Mouse (Mus musculus) T-cell, adult 2 months (primary cell): ENCODE data around the gene Ccr5.
"Not testable (repeated sequence)": the region's sequence is repeated elsewhere in the genome, so short reads cannot be mapped to it uniquely, and the experiment has no call there.

ENCODE experiments used
- DNase-seq: peaks from one replicate; pipeline ENCODE4 v3.0.0; 2022; ENCODE audit warnings: low spot score

Gene Ccr5

DNA sequence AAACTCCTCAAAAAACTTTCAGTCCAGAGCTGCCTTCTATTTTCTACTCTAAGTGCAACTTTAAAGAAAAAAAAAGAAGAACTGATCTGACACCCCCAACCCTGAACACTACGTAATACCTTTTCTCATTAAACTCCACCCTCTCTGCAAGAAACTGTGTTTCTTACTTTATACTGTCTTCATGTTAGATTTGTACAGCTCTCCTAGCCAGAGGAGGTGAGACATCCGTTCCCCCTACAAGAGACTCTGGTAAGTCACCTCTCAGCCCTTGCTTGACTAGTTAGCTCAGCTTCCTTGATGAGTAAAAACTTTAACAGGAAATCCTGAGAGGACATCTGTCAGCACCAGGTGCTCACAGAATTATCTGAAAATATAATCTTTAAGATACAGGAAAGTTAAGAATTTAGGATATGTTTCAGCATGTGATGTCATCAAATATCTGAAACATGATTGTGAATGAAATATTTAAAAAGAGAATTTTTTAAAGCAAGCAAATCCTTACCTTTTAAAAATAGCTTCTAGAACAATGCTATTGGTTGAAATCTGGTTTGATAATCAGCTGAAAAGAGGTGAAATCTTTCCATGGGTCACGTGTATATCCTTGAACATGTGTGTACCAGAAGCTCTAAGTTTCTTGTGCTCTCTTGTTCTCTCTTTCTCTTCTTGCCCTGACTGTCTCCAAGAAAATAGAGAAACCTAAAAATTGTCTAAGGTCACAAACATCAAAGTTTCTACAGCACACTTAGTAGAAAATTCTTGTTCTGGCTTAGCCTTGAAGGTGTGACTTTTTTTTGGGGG, at the start of gene Ccr5:
Gene Ccr5 (plus strand): TSS at position 157 of the 798 bp plus-strand sequence.
- DNase-seq = peak; percentile 55

DNA sequence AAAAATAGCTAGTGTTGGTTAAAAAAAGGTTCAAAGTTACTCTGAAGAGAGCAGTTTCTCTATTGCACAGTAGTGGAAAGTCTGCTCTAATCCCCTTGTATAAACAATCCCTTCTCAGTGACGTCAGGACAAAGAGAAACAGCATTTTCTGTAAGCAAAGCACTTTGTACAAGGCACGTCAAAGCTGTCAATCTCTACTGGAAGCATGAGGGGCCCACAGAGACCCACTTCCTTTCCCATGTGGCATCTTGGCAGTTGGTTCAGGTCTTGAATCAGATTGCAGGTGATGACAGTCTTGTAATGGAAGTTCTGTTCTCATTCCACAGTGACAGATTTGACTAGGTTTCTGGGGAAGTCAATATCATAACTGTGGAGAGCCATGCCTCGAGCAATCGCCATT, 41.5 kb upstream of the Ccr5 start:
- DNase-seq = no peak

DNA sequence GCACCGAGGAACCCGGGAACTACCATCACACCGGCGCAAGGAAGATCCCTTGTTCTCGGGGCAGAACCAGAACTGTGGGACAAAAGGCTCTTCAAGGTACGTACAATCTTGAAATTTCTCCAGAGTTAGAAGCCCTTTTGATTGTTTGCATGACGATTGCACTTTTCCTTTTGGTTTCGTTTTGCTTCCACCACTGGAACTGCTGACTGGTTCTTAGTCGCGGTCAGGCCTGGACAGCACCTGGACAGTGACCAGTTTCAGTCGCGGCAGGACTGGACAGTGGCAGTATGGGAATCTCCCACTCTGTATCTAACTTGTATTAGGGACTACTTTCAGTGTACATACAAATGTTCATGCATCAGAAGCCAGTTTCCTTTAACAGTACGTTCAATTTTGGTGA, 40.9 kb upstream of the Ccr5 start:
- not testable (repeated sequence) for DNase-seq

DNA sequence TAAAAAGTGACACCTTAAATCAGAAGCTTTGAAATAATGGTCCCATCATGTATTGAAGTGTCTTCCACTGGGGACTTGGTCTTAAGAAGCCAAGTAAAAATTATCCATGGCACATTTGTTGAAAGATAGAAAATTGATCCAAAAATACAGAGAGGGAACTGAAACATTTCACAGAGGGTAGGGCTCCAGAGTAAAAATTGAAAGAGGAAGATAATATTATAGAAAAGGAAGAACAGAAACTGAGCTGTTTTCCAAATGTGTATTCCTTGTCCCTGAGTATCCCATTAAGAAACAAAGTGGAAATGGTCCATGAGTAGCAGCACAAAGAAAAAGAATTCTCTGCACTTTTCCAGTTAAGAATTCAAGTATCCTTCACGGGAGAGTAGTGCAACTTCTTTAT, 30.9 kb upstream of the Ccr5 start:
- no peak for DNase-seq

DNA sequence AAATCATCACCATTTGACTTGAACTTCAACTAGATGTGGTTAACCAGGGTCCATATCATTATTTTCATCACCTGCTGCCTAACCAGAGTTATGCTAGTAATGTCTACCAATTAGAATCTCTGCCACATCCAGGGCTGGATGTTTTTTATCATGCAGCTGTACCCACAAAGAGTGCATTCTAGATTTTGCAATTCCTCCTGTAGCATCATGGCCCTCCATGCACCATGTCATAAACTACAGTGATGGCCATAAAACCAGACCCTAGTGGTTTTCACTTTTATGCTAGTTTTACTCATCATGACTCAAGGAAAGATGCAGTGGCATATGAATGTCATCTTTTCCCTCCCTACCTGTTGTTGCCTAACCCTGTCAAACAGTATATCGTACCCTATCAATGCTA, 22.2 kb upstream of the Ccr5 start:
- DNase-seq = no peak

DNA sequence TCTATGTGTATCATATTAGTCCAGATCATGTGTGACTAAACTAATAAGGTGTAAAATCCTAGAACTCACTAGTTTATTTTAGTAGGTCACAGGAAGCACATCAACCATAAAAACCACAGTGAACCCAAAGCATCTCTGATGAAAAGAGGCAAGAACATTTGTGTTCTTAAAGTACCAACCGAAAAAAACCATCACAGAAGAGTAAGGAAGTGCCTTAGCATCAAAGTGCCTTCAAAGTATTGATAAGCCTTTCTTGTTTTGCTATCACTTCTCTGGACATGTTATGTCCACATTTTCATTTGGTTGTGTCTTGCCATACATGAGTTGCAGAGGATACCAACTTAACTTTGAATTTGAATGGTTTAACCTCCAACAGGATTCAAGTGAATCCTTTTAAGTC, 21.0 kb upstream of the Ccr5 start:
- peak; percentile 32 for DNase-seq

DNA sequence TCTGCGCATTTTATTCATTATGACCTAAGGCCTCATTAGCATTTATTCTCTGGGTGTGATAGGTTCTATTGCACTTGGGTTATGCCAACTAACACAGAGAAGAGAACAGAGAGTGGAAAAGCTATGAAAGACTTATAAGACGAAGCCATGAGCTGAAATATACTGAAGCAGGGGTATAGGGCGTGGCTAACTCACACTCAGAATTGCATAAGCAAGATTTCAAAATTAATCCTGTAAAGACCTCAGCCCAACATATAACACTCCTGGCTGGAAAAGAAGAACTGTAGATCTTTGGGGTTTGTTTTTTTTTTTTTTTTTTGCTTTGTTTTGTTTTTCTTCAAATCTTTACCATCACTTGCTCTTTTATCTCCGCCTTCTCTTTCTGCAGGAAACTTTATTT, 19.6 kb upstream of the Ccr5 start, which contains the start of gene Ccr2:
Gene Ccr2 (plus strand): TSS at position 228 of the 400 bp plus-strand sequence.
- DNase-seq = no peak

DNA sequence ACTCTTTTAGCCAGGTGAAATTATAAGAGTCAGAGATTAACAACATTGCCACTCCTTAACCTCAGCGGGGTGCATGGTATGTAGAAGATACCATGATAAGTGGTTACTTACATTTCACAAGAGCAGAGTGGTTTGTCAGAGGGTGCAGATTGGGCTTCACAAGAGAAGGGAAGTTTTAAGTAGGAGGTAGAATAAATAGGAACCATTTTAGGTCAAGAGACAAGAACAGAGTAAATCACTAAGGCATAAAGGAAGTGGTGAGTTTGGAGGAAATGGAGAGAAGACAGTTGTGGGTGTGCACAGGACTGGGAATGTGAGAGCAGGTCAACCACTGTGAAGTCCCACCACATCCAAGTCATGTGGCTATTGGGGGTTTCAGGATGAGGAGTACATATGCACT, 18.1 kb upstream of the Ccr5 start:
- no peak for DNase-seq

DNA sequence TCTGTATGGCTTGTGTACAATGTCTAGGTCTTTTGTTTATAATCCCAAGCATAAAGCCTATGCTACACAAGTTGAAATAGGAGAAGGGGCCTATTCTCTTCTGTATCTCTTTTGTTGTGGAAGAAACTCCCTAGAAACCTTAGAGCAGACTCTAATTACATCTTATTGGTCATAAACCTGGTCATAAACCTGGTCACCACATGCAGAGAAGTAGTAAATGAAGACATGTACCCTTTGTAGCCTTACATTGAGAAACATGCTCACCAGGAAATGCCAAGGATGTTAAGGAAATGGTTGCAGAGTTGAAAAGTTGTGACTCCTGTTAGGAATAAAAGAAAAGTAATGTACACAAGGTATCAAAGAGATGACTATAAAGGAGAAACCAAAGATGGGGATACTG, 16.1 kb upstream of the Ccr5 start:
- no peak for DNase-seq

DNA sequence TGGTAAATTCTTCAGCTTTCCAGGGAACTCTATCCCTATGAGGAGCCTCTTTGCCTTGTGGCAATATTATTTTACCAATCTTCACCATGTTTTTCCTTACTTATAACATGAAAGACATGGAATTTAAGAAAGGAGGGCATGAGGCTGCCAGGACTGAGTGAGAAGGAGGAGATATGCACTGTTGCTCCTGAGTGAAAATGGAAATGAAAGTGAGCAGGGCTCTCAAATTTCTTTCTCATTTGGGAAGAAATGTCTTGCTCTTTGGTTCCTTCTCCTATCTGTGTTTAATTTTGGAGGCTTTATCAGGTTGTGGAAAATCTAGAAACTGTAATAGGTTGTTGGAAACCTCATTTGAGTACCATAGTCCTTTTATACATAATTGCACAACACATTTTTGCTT, 14.1 kb upstream of the Ccr5 start:
- no peak for DNase-seq

DNA sequence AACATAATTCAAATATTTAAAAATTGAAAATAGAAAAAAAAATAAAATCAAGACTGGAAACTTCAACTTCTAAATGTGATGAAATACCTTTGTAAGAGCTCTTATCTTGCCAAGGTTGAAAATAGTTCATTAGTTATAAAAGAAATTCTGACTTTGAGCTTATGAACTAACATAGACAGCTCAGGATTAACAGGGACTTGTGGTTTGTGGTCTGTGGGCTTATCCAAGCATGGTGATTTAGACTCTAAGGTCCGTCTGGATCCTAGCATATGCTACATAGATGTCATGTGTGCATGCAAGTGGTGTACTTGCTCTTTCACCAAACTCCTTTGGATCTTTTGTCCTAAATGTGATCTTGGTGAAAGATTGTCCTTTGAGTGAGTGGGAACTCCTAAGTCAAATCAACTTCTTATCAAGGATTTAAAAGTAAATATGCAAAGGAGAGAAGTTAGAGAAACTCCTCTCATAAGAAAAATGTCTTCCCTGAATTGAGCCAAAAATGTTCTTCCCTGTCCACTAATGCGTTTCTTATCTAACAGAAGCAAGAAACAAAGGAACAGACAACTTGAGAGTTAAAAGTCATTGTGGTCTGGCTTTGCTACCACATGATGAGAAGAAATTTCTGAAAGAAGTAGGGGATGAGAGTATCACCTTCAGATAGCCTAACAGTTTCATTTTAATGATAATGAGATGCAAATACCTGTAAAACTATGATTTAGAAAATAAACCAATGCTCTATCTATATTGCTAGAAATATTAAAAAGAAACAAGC, 12.8 kb upstream of the Ccr5 start:
- no peak for DNase-seq

DNA sequence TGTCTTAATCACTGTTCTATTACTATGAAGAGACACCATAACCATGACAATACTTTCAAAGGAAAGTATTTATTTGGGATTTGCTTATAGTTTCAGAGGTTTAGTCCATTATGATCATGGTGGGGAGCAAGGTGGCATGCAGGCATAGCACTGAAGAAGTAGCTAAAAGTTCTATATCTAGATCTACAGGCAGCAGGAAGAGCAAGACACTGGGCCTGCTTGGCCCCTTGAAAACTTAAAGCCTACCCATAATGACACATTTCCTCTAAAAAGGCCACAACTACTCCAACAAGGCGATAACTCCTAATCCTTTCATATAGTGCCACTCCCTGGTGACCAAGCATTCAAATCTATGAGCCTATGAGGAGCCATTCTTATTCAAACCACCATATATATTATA, 9.3 kb upstream of the Ccr5 start:
- no peak for DNase-seq

DNA sequence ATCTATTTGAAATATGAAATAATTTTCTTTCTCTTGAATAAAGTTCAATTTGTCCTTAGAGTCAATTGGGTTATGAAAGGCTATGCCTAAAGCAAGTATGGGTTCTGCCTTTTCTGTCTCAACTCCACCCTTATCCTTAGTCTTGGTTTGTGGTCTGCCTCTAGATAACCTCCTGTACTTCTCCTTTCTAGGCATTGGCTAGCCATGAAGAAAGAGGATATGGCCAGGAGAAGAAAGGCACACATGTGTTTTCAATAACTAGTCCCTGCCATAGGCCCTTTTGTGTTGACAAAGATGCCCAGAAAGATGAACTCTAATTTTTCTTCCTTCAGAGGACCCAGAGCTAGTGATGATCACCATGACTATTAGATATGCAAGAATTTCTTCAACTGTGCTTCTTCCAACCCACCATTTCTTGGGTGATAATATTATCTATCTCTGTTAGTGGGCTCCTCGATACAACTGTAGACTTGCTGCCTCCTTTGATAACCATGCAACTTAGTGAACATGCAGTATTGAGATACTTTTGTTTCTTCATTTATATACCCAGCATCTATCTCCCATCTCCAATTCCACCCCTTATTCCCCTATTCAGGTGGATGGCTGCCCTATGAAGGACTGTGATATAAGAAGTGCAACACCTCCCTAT, 8.6 kb upstream of the Ccr5 start:
- no peak for DNase-seq

DNA sequence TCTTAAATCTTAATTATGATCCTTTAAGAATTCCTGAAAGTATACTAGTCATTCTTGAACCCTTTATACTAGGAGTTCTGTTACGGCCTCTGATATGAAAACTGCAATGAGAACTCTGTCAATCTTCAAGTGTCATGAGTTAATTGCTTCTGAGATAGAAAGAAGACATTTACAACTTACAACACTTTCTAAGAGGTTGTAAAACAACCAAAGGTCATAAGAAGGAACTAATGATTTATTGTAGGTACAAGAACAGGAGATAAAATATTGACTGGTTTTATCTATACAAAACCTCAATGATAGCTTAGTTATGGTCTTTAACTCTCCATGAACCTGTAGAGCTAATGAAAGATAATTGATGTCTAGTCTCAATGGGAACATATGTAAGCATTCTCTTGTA, 7.6 kb upstream of the Ccr5 start:
- no peak for DNase-seq

DNA sequence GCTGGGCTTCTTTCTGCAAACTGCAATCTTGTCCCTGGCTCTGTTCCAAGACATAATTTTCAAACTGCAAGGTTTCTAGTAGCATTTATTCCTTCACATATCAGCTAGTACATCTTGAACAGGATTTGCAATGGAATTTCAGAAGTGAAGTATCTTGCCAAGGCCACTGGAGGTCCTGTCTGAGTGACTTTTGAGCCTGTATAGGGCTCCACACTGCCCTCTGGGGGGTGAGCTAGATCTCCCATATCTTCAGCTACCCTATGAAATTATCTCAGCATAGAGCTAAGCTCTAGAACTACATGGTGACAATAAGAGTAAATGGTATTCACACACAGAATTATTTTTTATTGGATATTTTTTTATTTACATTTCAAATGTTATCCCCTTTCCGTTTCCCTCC, 2.9 kb upstream of the Ccr5 start:
- DNase-seq = peak; percentile 57

DNA sequence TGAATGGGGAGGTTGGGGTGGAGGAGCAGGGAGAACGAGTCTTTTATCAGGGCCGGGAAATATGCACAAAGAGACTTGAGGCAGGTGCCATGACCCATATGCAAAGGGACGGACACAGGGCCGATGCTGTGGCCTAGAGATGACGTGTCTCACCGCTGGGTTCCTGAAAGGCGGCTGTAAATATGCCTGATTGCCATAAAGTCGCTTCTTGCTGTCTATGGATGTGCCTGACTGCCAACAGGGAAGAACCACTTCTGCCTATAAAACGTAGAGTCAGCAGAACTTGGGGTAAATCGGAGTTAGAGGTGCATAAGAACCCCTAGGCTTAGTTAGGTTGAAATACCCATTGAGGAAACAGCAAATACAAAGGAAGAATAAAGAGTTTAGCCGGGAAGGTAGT, 4.2 kb downstream of the Ccr5 start:
- DNase-seq = no peak

DNA sequence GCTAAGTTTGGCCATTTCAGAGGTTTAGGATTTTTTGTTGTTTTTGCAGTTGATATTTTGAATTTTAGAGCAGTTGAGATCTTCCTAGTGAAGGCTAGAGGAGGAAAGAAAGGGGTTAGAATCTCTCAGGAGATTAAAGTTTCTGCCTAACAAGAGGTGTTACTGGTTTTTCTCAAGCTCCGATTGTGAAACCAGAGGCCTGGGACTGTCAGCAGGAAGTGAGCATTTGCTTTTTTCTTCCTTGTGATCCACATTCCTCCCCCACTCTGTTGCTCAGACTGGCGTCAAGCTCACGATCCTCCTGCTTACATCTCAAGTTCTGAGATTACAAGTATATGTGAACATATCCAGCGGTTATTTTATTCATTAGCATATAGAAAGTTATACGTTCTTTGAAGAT, 5.0 kb downstream of the Ccr5 start:
- DNase-seq = peak; percentile 39

DNA sequence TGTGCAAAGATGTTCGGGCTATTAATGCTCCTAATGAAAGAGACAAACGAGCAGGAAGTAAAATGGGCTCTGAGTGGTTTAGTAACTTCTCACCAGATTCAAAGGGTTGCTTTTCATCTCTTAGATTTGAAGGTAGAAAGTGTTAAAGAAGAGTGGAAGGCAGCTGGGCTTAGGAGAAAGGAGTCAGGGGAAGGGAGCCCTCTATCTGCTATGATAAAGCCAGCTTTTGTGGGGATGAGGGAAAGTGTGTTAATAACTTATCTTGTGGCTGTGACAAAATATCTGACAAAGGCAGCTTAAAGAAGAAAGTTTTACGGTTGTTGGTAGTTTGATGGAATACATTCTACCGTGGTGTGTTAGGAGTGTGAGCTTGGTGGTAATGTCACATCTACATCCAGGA, 6.1 kb downstream of the Ccr5 start:
- no peak for DNase-seq

DNA sequence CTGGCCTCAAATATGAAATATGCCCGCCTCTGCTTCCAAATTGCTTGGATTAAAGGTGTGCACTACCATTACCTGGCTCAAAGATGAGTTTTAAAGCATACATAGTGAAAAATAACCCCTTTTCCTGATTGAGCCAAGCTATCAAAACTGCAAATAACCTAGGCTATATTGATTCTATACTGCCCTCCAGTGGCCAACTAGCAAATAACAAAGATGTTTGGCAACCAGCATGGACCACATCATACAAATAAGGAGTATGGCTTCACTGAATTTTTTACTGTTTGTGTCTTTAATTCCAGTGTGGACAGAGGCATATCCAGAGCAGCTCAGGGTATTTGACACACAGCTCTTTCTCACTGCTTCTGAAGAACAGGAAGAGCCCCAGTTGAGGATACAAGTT, 7.0 kb downstream of the Ccr5 start:
- peak; percentile 63 for DNase-seq

DNA sequence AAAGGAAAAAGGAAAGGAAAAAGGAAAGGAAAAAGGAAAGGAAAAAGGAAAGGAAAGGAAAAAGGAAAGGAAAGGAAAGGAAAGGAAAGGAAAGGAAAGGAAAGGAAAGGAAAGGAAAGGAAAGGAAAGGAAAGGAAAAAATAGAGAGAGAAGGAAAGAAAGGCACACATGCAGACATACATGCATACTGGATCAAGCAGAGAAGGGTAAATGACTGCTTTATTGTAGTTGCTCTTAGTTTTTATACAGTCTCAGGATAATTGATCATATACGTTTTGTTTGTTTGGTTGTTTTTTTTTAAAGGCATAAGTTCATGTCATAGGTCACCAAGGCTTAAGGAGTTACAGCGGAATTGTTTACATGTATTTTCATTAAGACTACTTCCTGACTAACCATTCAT, 11.6 kb downstream of the Ccr5 start:
- DNase-seq = not testable (repeated sequence)

DNA sequence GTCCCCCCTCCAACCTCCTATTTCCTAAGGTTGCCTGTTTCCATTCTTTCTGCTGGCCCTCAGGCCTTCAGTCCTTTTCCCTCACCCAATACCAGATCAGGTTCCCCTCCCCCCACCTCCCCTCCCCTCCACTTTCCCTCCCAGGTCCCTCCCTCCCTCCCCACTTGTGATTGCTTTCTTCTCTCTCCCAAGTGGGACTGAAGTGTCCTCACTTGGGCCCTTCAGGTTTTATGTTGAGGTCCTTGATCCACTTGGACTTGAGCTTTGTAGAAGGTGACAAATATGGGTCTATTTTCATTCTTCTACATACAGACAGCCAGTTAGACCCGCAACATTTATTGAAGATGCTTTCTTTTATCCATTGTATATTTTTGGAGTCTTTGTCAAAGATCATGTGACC, 13.6 kb downstream of the Ccr5 start:
- DNase-seq = not testable (repeated sequence)

DNA sequence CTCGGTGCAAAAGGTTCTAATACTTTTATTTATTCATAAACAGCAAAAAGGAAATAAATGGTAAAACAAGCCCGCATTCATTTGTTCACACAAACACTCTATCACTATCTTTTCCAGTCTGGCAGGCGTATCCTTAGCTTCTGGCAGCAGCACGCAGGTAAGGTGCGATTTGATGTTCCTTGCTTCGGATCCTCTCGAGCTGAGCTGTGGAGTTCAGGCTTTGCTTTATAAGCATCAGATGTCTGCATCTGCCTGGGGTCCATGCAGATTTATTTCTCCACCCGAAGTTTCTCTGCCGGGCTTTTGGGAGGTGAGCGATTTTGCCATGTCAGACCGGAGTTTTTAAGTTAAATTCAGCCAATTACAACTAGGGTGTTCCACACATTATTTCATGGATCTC, 16.3 kb downstream of the Ccr5 start:
- DNase-seq = no peak
